Mouse (Mus musculus): ENCODE measurements at regions not wholly inside any gene's neighbourhood (a gene's known extent, or its start where the extent isn't known, plus 50 kb on each side); places are given as distances from the start of the nearest gene placed in this dataset.

DNA sequence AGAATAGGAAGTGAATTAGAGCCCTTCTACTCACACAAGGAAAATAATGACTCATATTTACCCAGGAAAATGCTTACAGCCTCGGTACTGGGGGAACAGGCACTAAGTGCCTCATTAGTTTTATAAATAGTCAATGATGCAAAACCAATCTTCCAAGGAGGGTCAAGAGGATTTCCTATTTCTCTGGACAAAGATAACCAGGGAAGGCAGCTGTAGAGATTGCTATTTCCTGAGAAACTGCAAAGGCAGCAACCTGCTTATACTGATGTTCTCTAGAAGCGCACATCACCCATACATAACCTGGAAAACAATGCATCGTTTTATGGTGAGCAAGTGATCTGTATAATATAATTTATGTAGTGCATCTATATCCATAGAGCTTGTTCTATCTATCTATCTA lies 201.3 kb upstream of the Sash1 start:
- DNase-seq (ENCODE audit: low spot score in 2 of 2) = no peak

DNA sequence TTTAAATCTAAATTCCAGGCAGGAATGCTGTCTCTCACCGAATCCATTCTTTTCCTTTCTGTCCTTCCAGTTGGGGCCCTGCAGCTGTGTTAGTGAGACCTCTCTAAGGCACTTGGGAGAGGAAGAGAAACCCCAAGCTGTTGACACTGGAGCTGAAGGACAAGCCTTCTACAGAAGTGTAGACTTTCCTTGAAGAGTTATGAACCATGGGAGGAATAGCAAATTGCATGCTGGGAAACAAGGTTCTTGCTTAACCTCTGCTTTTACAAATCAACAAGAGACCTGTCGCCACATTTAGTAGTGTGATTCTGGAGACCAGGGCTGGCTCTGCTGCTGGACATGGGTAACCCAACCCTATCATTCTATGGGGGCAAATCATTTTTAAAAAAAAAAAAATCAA lies 200.8 kb upstream of the Sash1 start:
- no peak for DNase-seq (ENCODE audit: low spot score in 2 of 2)

DNA sequence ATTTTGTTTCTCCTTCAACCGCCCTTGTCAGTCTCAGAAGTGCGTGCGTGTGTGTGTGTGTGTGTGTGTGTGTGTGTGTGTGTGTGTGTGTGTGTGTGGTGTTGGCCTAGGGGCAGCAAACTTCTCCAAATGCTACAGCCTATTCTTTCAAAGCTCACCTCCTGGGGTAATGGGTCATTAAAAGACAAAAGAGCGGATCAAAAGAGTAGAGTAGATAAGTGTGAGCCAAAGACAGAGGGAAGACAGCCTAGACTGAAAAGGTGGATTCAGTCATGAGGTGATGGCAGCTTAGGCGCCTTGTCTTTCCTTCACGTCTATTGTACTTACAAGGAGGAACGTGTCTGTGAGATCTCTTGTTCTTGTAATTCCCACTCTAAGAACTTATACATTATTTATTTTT lies 199.6 kb upstream of the Sash1 start:
- no peak for DNase-seq (ENCODE audit: low spot score in 2 of 2)

DNA sequence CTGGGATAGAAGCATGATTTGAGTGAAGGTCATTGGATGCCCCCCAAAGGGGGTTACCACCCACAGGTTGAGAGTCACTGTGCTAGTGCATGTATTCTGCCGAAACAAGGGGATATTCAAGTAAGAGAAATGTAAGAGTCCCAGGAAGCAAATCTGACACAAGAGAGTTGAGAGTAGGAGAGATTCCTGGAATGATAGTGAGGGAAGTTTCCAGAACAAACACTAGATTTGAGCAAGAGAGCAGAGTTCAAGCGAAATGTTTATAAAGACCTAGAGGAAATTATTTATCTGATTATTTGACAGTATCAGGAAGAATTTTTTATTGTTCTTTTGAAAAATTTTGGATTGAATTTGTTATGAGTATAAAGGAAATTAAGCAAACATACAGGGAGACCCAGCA lies 189.0 kb upstream of the Sash1 start:
- DNase-seq (ENCODE audit: low spot score in 2 of 2) = no peak

DNA sequence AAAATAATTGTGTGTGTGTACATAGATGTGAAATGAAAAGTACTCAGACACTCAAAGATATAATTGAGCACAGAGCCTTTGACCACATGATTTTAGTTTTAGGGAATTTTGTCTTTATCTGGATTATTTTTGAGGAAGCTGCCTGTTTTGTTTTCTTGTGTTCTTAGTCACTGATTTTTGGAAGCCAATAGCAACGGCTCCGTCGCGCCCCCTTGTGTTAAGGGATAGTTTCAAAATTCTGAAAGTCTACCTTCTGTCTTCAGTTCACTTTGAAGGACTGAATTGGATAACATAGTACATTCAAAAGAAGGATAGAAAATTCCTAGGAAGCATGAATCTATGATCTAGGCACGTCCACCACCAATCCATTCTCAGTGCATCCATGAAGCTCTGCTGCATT lies 185.8 kb upstream of the Sash1 start:
- peak; percentile 42 to 55 for DNase-seq (ENCODE audit: low spot score in 2 of 2)

DNA sequence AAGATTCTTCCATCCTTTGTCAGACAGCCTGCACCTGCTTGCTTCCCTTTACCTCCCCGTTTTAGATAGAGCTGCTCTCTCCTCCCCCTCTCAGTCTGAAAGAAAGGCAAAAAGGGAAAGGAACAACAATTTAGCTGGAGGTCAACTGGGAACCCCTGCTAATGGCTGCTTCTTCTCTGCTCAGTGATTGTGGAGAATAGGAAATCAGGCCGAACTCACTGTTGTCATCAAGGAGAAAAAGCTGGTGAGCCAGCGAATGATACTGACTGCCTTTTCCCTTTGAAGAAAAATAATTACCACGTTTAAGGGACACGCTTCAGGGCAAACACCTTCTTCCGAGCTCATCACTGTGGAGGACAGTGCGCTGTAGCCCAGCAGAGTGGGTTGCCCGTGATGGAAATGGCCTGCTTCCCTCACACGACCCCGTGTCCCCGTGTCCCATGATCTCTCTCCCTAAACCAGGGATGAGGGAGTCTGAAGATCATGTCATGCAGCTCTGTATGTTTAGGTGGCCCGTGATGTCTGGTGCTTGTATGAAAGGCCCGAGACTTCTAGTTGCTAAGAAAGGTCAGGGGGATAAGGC lies 183.8 kb upstream of the Sash1 start:
- DNase-seq (ENCODE audit: low spot score in 2 of 2) = no peak

DNA sequence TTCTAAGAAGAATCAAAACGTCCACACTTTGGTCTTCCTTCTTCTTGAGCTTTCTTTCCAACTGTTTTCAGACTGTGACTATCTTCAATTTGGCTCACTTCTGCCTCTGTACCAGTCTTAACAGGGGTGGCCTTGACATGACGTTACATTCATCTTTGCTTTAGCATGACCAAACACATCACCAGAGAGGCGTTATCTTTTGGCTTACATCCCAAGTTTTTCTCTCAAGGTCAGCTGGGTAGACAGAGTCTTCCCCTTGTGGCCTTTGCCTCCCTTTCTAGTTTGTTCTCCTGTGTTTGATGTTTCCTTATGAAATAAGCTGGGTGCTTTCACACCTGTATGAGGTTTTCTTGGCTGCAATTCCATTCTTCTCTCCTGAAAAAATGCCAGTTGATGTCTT lies 180.7 kb upstream of the Sash1 start:
- DNase-seq (ENCODE audit: low spot score in 2 of 2) = peak in 1 of 2 experiments; percentile 7

DNA sequence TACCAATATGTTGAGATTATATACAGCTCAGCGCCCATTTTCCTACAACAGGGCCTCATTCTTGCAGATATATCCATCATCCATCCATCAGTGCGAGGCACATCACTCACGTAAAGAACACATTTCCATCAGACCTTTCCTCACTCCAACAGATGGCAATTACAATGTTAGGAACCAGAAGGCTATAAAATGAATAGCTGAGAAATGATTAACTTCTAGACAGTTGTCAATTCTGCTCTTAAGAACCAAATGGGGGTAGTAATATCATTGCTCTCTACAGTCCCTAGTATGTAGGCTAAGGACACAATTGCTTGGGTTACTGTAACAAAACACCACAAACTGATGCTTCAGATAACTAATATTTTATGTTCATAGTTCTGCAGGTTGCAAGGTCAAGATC lies 176.1 kb upstream of the Sash1 start:
- DNase-seq (ENCODE audit: low spot score in 2 of 2) = no peak

DNA sequence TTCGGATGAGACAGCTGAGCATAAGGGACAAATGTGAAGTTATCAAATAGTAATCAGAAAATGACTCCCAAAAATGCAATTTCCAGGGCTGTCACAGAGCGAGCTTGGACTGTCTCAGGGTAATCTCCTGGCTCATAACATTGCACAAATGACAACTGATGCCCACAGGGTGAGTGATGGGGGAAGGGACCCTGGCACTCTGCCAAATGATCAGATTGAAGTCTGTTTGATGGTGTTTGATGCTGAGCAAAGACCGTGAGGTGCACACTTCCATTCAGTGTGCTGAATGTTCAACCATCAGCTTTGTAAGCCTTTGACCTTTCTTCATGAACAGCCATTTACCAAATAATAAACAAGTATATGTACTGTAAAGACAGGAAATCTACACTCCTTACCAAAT lies 169.4 kb upstream of the Sash1 start:
- DNase-seq (ENCODE audit: low spot score in 2 of 2) = no peak

DNA sequence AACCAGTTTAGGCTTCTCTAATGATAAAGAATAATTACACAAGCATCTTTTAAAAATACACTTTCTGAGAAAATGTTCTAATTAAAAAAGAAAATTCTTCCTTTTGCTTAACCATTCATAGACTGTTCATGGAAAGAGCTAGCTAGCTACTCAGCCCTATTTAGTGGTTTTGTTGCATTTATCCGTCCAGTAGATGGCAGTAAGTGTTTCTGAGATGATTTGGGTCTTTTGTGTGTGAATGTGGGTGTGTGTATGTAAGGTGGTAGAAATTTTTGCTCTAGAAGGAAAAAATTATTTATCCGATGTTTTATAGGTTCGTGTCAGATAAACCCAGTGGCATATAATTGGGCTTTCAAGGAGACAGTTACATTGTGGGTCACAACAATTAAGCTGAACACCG lies 167.5 kb upstream of the Sash1 start:
- DNase-seq (ENCODE audit: low spot score in 2 of 2) = no peak

DNA sequence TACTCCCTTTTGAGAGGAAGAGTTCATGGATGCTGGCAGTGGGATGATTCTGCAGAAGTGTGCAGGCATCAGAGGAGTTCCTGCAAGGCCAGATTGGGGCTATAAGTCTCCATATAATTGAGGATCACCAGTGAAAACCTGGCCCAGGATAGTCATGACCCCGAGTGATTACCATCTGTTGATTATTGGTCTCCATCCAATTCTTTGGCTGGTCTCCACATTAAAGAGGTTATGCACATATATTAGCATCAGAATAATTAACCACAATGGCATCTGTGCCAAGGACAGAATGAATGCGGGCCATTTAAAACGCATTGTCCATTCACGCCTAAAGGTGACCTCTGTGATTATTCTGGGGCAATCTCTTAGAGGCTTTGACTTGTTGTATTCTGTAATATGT lies 161.5 kb upstream of the Sash1 start:
- DNase-seq (ENCODE audit: low spot score in 2 of 2) = no peak

DNA sequence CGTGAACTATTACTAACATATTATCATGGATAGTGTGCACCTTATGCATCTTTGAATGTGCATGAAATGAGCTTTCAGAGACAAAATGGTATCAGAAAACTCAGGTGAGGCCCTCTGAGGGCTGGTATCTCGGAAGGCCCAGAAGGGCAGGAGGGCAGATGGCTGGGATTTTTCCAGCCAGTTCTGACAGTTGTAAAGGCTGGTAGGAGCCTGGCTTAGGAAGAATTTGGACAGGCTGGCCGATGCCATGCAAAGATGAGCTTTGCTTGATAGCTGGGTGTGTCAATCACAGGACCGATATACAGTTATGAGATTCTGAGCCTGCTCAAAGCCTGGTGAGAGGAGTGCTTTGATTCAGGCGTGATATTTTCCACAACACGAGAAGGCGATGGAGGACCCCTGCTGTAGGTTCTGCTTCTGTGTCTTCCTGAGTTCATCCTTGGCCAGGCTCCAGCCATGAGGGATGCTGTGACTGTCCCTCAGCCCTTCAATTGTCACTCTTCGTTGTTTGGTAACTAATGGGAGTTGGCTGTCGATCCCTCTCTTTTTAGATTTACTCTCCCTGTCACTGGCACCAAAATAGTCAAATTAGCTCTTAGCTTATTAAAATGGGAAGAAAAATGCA lies 159.0 kb upstream of the Sash1 start:
- no peak for DNase-seq (ENCODE audit: low spot score in 2 of 2)

DNA sequence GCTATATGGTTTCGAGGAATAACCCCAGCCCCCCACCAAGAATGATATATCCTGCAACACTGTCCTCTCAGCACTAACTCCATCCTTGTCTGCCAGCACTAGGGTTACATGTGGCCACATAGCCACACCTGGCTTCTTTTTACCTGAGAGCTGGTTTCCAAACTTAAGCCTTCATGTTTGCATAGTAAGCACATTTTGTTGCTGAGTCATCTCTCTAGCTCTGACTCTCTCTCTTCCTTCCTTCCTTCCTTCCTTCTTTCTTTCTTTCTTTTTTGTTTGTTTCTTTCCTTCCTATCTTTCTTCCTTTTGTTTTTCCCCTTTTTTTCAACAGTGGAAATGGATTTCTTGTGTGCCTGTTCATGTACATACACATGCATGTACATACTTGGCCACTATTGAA lies 157.6 kb upstream of the Sash1 start:
- DNase-seq (ENCODE audit: low spot score in 2 of 2) = no peak

DNA sequence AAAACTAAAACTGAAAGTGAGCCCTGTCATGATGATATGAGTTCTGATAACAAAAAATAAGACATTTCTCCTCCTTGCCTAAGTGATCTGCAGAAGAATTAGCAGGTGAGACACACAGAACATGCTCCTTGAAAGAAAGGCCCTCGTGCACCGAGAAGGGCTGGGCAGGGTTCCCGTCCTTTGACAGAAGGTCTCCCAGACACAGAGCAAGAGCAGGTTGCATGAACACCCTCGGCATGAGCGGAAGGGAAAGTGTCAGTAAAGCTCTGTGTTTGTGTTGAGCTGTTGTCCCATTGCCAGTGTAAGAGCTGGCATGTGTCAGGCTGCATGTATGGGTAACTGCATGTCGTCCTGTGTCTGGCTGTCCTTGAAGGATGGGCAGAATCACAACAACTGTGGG lies 144.6 kb upstream of the Sash1 start:
- DNase-seq (ENCODE audit: low spot score in 2 of 2) = no peak

DNA sequence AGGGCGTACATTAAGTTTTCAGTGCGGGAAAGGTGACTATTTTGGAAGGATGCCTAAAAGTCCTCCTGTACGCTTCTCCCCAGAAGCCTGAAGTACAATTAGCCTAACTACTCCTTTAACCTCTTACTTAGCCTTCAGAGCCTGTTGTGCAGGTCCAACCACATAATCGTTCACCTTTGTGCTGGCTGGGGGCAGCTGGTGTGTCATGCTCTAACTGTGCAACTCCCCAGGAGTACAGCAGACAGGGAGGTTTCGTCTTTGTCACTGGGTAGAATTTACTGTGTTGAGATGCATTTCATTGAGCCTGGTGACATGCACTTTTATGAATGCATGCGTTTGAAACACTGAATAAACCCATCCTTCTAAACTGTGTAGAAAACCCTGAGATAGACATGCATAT lies 143.6 kb upstream of the Sash1 start:
- DNase-seq (ENCODE audit: low spot score in 2 of 2) = no peak

DNA sequence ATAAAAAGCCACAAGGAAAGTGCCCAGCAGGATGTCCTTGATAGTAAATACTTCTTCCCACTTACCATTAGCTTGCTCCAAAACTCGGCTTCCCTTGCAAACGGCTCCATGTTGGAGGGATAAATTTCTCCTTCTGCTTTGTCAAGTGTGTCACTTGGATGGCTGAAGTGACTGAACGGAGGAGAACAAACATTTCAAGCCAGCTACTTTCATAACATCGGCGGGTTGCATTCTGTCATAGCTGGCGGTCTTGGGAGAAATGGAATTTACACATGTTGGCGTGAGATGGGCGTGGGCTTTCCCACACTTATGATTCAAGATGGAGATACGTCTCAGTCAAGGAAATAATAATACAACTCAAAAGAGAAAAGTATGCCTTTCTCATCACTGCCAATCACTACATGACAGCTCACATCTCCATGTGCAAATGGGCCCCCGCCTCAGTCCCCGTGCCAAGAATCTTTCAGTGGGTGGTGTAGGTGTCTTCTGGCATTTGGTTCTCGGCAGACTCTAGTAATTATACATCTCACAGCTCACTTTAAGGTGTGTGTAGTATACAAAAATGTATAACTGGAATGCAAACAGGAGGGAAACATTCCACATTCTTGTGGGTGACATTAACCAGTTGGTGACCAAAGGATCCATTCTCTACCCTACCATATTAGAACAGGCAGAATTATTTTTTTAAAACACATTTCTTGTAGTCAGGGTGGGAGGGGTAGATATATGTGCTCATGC lies 141.4 kb upstream of the Sash1 start:
- DNase-seq (ENCODE audit: low spot score in 2 of 2) = no peak

DNA sequence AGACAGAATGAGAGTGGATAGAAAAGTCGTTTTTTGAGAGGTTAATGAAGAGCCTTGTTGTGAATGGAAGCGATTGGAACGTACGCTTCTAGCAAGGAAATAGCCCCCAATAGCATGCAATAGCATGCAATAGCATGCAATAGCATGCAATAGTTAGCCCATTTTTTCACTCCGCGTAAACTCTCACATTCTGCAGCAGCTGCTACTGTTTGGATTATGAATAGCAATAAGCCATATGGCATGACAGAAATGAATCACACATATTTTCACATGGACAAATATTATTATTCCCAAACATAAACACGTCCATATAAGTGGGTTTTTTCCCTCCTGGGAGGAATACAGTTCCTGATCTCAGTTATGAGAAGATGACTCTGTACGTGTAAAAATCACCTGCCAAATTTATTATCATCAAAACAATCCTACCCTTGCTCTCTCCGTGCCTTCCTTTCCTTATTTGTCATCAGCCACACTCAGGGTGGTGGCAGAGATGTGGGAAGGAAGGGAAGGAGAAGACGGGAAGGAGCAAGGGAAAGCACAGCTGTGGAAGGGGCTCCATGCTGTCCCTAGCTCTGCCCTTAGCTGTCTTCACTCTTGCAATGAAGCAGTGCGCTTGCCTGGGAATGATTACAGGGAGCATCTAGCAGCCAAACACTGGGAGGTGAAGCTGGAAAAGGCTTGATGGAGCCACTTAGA lies 129.1 kb upstream of the Sash1 start:
- DNase-seq (ENCODE audit: low spot score in 2 of 2) = no peak

DNA sequence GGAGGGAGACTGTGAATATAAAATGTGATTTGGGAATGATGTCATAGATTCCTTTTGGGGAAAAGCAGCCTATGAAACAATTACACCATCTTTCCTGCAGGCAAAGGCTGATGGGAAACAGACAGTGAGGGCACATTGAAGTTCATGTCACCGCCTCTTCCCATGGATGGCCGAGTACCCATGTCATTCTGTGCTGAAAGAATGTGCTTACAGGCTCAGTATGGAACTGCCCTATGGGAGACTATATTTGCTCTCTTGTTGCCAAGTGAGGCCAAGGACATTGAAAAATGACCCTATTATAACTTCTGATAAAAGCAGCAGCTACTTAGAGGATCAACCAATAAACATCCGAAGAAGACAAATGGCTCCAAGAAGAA lies 127.7 kb upstream of the Sash1 start:
- no peak for DNase-seq (ENCODE audit: low spot score in 2 of 2)

DNA sequence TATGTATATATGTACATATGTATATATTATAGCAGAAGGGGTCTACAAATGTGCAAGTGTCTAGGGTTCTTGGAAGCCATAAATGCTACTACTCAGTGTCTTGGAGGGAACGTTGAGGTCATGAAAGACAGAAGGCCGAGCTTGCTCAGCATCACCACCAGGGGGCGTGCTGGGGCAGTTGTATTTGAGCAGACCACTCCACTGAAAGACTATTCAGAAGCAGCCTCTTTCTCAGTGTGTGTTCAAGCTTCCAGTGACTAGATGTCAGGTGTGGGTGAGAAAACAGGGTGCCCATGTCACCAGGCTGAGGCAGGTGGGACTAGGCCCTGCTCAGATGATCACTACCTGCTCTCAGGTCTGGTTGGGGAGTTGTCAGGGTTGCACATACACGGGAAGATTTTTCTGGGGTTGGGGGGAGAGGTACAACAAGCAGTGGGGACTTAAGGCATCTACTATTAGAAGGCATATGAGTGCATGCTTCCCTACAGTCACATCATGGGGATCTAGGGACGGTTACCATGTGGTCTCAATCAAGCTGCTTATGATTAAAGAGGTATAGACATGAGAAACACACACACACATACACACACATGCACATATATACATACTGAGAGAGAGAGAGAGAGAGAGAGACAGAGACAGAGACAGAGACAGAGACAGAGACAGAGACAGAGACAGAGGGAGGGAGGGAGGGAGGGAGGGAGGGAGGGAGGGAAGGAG lies 127.1 kb upstream of the Sash1 start:
- DNase-seq (ENCODE audit: low spot score in 2 of 2) = peak; percentile 73 to 79

DNA sequence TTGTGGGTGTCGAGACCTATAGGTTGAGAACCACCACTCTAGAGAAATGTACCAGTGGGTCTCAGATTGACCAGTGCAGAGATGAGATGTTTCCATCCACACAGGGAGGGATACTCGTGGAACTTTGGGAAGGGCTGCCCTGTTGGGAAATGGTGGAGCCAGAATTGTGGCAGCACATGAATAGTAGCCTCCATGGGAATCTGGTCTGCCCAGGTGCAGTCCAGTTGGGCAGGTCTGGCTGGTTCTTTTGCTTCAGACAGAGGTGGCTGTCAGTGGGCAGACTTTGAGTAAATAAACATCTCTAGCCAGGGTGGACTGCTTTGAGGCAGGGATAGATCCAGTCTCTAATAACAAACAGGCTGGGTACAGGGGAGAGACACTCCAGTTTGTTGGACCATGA lies 126.0 kb upstream of the Sash1 start:
- DNase-seq (ENCODE audit: low spot score in 2 of 2) = no peak

DNA sequence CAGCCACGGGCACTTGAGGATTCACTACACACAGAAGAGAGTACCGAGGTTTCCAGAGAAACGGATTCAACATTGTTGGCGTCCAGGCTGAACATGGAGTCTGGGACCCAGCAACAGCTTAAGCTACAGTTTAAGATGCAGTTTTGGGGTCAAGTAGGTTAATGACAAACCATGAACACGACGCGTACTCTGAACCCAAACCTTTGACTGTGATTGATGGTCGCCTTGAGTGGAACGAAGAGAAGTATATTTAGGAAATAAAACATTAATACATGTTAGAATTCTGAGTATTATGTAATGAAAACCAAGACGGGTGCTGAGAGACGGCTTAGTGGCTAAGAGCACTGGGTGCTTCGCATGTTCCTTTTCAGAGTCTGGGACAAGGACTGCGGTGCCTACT lies 124.3 kb upstream of the Sash1 start:
- DNase-seq (ENCODE audit: low spot score in 2 of 2) = no peak
